8 mouse cellular contexts compared by ENCODE assay signal in genomic region chr7:80586681-80587660, GRCm38 (mm10). TPM values are rescaled to one million over a fixed set of nuclear protein-coding genes. Genes with fewer than 3 reads are reported as not detected.
DNase-seq lines count a peak whose midpoint lies in the region; ATAC-seq and TF ChIP-seq lines count a peak whose summit lies in the region.

No protein-coding gene starts in this region.

- peak; percentile 57 for DNase-seq in adrenal gland, postnatal 14 days
- no peak for DNase-seq in adrenal gland, adult 2 months
- DNase-seq in heart, adult 2 months = peak; percentile 36 to 41
- DNase-seq in kidney, adult 18-20 months = peak; percentile 19
- peak; percentile 87 for DNase-seq in lung, postnatal 0 days (ENCODE audit: low spot score)
- DNase-seq in T-cell, adult 2 months (ENCODE audit: low spot score) = no peak
- DNase-seq in thymus, postnatal 4 days = no peak
- no peak for DNase-seq in urinary bladder, adult 2 months (ENCODE audit: low spot score)

- TF ChIP-seq POLR2A in heart, adult 2 months (IDR thresholded peaks at IDR 0.05; ENCODE audit: insufficient read depth, low read depth, low read length) = 0 out of 2 replicates have a peak, but pooled peaks have one; percentile 18

- intact Hi-C loops in heart, adult 2 months (cut with DNase I) = loop anchor here (2.0 kb wide), 1 partner anchor 102 kb away; the partner anchor contains the start of gene Crtc3

- H3K9ac ChIP-seq in heart, adult 2 months (ENCODE audit: low read depth, low read length) = peak overlapping the region; percentile 44
- H3K9ac ChIP-seq in lung, postnatal 0 days (replicated peaks; ENCODE audit: low read depth) = no peak overlapping the region

- H3K4me2 ChIP-seq in lung, postnatal 0 days (replicated peaks; ENCODE audit: low read depth, low read length) = peak overlapping the region; percentile 33

- 0 out of 2 replicates have a peak overlapping the region, but pooled peaks have one; percentile 21 for H3K4me3 ChIP-seq in heart, adult 2 months
- no peak overlapping the region for H3K4me3 ChIP-seq in lung, postnatal 0 days (ENCODE audit: low read depth, low read length)

- H3K36me3 ChIP-seq in heart, adult 2 months (ENCODE audit: control insufficient read depth, insufficient read depth, low read length) = no peaks in the 10 kb centered on the region
- H3K36me3 ChIP-seq in lung, postnatal 0 days (ENCODE audit: insufficient read depth, low read length) = peaks cover 14% of the 10 kb centered on the region; the same call in 1 of the 2 replicates

- H3K4me1 ChIP-seq in heart, adult 2 months (ENCODE audit: control insufficient read depth, insufficient read depth, low read length) = peaks cover 17% of the 10 kb centered on the region
- H3K4me1 ChIP-seq in lung, postnatal 0 days (ENCODE audit: insufficient read depth, low read depth, low read length) = peaks cover 3% of the 10 kb centered on the region; the same call in 1 of the 2 replicates

- no peak for TF ChIP-seq CTCF in heart, adult 2 months (IDR thresholded peaks at IDR 0.05)
- no peak for TF ChIP-seq CTCF in lung, postnatal 0 days (IDR thresholded peaks at IDR 0.05)

- H3K27me3 ChIP-seq in heart, adult 2 months (ENCODE audit: control insufficient read depth, insufficient read depth, low read length) = no peaks in the 10 kb centered on the region
- no peaks in the 10 kb centered on the region for H3K27me3 ChIP-seq in lung, postnatal 0 days (replicated peaks; ENCODE audit: insufficient read depth, low read length)

- peak; percentile 69 for ATAC-seq in lung, postnatal 0 days

- H3K9me3 ChIP-seq in lung, postnatal 0 days (ENCODE audit: low read length) = no peaks in the 10 kb centered on the region

- TF ChIP-seq EP300 in heart, adult 2 months (IDR thresholded peaks at IDR 0.05; ENCODE audit: insufficient read depth, low read depth, low read length) = no peak
- peak; percentile 84 for TF ChIP-seq EP300 in lung, postnatal 0 days (IDR thresholded peaks at IDR 0.05)

- H3K27ac ChIP-seq in heart, adult 2 months = peak overlapping the region; percentile 47
- peak overlapping the region; percentile 90 for H3K27ac ChIP-seq in lung, postnatal 0 days (ENCODE audit: low read length)

- no peaks in the 10 kb centered on the region for H3K79me2 ChIP-seq in heart, adult 2 months (replicated peaks; ENCODE audit: control insufficient read depth, insufficient read depth, low read length)

- WGBS in heart, adult 2 months = 21% methylated on average over 29 of the region's 29 CpGs
- 15% methylated on average over 27 of the region's 29 CpGs for WGBS in lung, postnatal 0 days

RNA-seq across cellular contexts. Expression of gene Blm, which starts 52.1 kb away (rescaled TPM):
- total RNA-seq in adrenal gland, postnatal 14 days (2021) = 6.0 and 6.4 TPM in 2 replicates
- total RNA-seq in adrenal gland, adult 2 months (2021) = 1 to 10 TPM; 2.0 to 3.1 TPM
- 0.16 and 0.17 TPM in 2 replicates for polyA plus RNA-seq in adrenal gland, adult 2 months (2012; rRNA removed)
- 1 to 10 TPM in 1 of 2 experiments, under 1 TPM in 1; 0.91 to 1.3 TPM for total RNA-seq in heart, adult 2 months (2021)
- 0.59 and 0.67 TPM in 2 replicates for polyA plus RNA-seq in heart, adult 2 months (2012; rRNA removed)
- polyA plus RNA-seq in lung, postnatal 0 days (2015; fragmentation: Nextera tagmentation; extraction: Ambion mirVana) = 2.4 and 2.5 TPM in 2 replicates
- polyA plus RNA-seq in urinary bladder, adult 2 months (2012; rRNA removed) = 2.3 and 2.7 TPM in 2 replicates

Comparison
In these comparisons a context has a peak if more than half of its experiments do, and no peak if none do; other contexts are left out.
1. DNase-seq: peak in adrenal gland, postnatal 14 days (single experiment), heart, adult 2 months (2 of 2), kidney, adult 18-20 months (single experiment) and lung, postnatal 0 days (single experiment); none in adrenal gland, adult 2 months (single experiment), T-cell, adult 2 months (single experiment), thymus, postnatal 4 days (single experiment) and urinary bladder, adult 2 months (single experiment).